Mouse (Mus musculus) liver (tissue): ENCODE measurements around the gene Itgb5.

ENCODE experiments used
- DNase-seq: peaks from one replicate; pipeline ENCODE4 v3.0.0-alpha.2; 2020; ENCODE audit warnings: mixed read lengths

The Itgb5 gene

DNA sequence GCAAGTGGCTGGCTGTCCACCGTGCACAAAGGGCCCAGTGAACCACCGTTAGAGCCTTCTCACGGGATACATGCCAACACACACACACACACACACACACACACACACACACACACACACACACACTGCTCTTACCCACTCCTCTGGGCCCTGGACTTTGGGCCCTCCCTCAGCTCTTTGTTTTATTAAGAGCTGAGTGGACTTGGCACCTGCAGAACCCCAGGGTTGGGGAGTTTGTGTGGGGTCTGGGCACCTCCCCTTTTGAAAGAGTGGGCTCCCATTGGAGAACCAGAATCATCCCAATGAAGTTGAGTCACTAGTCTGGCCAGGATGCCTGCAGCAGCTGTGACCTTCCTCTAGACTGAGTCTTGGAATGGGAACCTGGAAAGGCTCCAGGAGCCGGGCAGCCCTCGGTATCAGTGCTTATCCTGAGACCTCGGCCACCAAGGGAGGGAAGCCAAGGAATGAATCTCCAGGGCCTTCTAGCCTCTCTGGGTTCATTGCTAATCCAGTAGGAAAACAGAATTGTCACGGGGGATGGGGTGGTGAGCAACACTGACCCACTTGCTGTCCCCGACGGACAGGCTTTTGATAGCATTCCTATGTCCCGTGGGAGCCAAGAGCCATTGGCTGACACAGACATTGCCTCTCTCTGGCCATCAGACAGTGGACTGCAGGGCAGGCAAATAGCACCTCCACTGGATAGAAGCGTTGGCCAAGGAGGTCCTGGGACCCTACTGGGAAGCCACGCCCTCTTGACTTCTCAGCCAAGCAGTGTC lies 87.2 kb downstream of the Itgb5 start:
- DNase-seq, result peak; percentile 26

DNA sequence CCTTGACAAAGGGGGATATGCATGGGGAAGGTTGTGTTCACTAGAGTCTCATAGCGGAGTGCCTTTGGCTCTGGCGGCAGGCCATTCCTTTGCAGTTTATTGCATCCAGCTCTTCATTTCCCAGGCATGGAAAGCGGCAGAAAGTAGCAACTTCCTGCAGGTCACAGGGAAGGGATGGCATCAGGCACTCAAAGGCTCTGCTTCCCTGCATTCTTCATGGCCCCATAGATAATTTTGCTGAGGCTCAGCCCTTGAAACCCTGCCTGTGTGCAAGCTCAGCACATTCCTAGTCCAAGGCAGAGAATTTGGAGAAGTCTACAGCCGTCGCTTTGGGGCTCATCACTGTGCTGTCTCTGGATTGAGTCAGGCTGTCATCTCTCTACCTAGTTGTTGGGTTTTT lies 87.9 kb downstream of the Itgb5 start:
- no peak for DNase-seq

DNA sequence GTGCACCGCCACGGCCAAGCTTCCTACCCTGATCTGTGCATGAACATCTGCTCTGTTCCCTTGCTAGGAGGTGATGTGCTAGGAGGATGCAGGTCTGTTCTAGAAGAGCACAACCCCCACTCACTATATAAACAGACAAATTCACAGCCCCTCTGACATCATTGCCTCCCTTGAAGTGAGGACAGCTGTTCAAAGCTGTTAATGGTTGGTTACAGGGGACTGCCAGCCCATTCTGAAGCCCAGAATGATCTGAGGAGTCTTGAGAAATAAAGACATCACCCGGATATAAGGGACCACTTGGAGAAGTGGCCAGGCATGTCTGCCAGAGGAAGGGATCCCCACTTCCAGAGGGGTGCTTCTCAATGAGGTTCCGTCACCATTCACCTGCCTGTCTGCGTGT lies 88.5 kb downstream of the Itgb5 start:
- DNase-seq, result no peak

DNA sequence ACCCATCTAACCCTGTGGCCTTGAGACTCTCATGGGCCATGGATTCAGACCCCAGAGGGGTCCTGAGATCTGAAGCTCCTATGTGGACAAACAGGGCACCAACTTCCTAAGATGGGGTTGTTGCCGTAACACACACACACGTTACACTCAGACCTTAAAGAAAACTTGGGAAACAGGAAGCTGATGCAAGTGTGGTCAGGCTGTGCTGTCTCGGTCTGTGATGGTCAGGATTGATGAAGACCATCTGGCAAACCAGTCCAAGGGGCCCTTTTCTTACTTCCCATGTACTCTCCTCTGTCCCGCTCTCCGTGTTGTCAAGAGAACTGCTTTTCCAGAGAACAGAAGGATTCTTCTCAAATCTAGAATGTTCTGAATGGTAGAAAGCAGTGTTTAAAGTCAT lies 92.0 kb downstream of the Itgb5 start:
- DNase-seq, result no peak

DNA sequence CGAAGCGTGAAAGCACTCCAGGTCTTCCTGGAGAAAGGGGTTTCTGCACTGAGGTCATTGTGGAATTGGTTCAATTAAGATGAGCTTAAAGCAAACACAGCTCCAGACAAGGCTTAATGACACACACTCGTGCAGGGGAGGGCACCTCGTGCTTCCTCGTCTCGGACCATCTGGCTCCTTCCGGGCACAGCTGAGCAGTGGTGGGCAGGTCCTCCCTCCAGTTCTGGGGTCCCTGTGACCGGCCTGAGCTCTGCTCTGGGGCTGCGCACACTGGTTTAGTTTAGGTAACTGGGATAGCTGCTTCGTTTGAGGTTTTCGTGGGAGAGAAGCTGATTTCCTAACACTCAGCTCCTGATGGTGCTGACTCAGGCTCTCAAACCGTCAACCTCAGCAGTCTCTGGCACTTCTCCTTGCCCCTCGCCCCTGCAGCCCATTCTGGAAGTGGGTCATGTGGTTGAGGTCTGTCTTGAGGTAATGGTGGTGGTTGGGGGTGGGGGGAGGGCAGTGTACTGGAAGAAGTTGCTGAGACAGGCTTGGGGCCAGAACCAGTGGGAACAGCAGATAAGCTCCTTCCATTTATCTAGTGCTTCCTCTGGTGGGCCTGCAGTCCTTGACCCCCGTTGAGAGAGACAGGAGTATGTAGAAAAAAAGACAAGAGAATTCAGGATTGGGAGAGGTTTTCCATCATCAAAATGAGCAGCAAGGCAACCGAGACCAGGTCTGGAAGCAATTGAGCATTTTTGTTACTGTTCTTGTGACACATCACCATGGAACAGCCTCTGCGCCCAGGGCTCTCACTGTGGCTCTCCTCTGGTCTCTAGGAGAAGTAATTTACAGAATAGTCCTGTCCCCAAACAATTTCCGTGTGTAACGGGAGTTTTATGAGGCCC lies 92.9 kb downstream of the Itgb5 start:
- peak; percentile 64 for DNase-seq

DNA sequence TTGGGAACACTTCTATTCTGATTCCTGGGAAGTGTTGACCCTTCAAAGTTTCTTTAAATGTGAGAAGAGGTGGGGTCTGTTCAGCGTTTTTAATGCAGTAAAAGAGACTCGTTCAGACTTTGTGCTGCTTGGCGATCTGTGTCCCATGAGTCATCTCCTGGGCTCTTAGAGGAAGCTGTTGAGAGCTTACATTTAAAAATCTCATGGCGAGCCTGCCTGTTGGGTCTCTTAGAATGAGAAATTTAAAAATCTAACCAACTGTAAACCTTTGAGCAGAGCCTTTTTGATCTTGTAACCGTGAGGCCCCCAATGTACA lies 93.5 kb downstream of the Itgb5 start:
- DNase-seq, result no peak

DNA sequence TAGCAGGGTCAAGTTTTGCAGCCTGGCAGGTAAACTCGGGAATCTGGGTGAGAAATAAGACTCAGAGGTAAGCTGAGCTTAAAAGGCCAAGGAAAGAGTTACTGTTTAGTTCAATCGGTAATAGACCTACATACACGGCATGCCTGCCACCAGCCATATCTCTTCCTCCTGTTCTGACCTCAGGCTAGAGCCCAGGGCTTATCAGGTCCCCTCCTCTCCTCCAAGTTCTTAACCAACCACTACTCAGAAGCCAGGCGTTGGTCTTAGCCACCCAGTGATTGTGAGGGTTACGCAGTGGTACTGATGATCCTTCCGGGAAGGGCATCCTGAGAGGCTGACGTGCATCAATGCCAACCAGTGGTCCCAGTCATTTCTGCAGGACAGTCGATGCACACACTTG lies 94.3 kb downstream of the Itgb5 start:
- peak; percentile 55 for DNase-seq

DNA sequence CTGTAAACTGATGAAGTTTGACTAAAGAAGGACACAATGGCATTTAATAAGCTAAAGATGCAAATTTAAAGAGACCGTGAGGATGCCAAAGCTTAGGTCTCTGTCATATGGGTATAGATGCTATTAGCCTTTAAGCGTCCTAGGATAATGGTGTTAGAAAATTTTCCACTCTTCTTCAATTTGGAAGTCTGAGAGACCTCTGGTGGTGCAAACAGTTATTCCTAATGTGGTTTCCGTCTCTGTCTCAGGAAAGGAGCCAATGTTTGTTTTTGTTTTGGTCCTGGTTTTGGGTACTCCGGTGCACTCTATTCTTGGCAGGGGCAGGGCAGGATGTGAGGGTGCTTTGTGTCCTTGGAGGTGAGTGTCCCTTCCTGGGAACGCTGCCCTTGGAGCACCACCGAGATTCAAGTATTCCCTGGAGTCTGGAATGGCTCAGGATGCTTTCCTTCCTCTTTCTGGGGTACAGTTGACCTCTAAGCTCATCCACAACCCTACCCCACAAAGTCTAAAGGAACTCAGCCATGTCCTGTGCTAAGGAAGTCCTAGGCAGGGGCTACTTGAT lies 97.9 kb downstream of the Itgb5 start:
- DNase-seq, result no peak

DNA sequence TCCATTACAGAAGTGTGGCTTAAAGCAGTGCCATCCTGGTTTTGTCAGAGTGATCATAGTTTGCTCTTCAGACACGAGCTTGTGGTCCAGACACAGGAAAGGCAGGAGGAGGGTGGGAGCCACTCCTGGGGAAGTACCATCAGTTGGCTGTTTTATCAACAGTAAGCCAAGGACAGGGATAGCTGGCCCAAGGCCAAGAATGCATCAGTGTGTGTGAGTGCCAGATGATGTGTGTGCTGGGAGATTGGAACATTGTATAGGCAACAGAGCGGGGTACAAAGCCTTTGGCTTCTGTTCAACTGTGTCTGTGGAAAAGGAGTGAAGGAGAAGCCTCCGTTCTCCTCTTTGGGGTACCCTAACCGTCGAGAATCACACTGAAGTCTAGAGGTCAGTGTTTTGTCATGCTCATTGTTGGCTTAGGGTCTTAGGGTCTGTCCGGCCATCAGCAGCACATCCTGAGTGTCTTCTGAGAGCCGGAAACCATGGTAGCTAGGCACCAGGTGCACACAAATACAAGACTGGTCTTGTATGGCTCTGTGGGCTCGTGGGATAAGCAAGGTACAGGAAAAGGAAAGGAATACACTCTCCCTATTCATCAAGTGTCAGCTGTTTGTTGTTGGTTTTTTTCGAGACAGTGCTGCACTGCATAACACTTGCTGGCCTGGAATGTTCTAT lies 99.5 kb downstream of the Itgb5 start:
- DNase-seq, result peak; percentile 38

DNA sequence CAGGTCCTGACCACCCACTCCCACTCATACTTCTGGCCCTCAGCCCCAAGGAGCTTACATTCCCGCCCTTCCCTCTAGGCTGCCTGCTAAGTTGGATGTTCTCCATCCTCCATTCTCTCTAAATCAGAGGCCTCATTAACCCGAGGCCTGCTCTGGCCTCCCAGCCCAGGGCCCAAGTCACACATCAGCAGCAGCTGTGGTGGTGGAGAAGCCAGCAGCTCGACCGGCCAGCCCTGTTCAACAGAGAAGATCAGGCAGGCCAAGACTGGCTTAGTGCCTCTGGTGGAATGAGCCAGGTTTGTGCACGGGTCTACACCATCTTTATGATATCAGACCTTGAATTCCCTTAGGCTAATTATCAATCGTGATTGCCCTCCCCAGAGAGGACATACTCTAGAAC lies 101.3 kb downstream of the Itgb5 start:
- no peak for DNase-seq

DNA sequence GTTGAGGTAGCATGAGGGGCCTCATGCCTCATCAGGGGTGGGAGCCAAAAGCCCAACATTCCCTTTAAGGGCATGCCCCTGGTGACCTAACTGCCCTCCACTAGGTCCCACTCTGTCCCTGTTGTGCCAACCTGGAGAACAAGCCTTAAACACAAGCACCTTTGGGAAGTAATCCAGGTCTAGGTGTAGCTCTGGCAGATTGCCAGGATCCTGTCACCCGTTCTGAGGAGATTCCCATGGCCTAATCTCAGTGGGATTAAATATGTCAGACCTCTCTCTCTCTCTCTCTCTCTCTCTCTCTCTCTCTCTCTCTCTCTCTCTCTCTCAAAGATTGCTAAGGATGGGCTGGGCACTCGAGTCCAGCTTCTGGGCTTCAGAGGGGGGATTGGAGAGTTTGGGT lies 102.2 kb downstream of the Itgb5 start:
- DNase-seq, result no peak

DNA sequence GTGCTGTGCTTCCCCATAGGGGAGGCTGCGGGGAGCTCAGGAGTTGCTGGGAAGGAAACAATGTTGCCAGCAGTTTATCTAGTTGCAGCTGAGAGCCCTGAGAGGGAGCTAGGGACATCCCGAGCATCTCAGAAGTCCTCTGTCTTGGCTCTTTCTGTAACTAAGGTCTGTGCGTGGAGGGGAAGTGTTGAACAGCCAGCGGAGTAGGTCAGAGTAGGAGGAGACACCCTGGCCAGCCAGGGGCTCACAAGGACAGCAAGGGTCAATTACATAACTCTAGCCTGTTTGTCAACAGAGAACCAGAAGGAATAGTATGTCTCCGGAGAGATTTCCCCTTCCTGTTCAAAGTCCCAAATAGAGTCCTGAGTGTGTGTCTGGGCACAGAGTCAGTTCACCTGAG lies 102.7 kb downstream of the Itgb5 start:
- no peak for DNase-seq

DNA sequence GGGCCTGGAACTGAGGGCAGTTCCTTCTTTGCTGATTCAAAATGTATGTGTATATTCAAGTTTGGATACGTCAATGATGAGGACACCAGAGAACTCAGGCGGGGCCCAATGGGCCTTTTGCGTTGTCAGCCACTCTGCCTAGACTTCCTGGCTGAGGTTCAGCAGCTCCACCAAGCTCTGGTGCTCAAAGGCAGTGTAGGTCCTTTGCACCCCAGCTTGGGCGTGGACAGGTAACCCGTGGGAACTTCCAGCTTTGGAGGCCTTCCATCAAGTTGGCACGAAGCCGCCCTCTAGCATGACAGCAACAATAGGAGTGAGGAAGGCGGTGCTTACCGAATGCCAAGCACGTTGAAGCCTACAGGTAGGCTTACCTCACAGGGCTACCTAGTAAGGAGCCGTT lies 103.9 kb downstream of the Itgb5 start:
- DNase-seq, result no peak

DNA sequence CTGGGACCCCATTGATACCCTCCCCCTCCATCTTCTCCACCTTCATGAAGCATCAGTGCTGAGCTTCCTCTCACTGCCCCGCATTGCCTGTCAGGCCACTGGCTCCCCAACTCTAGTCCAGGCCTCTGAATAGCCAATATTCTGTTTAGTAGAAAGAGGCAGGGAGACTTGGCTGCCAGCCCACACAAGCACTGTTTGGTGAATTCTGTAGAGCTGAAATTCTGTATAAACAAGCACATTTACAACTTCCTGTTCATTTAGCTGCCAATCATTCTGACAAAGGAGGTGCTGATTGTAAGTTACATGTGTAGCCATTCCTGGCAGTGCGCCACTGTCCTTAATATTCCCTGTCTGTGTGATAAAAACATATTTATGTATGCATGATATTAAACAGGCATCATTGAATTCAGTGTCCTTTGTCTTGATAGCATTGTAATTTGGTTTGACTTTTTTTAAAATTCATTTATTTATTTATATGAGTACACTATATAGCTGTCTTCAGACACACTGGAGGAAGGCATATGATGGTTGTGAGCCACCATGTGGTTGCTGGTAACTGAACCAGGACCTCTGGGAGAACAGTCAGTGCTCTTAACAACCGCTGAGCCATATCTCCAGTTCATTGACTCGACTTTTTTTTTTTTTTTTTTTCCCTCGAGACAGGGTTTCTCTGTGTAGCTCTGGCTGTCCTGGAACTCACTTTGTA lies 105.4 kb downstream of the Itgb5 start:
- DNase-seq, result no peak

DNA sequence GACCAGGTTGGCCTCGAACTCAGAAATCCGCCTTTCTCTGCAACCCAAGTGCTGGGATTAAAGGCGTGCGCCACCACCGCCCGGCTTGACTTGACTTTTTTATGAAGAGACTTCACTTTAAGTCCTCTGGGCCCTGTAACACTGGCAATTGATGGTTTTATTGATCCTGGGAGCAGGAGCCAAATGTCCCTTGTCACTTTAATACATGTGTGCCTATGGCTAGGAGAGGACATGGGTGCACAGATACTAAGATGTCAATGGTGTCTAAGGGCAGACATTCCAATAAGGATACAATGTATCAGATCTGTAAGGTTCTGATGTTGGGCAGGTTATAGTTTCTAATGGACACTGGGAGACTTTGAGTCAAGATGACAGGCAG lies 105.9 kb downstream of the Itgb5 start:
- no peak for DNase-seq

DNA sequence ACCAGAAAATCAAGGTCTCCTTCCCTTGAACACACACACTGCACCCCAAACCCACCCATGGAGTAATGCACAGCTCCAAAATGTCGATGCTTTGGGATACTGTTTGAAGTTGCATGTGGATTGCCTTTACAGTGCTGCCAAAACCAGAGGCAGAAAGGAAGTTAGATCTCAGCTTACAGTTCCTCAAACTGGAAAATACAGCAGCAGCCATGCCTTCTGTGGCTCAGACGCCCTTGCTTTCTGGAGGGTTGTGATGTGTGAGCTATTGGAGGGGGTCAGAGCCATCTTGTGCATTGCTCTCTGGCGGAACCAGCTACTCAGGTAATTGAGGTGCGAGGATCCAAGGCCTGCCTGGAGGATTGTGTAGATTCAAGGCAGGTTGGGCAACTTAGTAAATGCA lies 107.4 kb downstream of the Itgb5 start:
- no peak for DNase-seq

DNA sequence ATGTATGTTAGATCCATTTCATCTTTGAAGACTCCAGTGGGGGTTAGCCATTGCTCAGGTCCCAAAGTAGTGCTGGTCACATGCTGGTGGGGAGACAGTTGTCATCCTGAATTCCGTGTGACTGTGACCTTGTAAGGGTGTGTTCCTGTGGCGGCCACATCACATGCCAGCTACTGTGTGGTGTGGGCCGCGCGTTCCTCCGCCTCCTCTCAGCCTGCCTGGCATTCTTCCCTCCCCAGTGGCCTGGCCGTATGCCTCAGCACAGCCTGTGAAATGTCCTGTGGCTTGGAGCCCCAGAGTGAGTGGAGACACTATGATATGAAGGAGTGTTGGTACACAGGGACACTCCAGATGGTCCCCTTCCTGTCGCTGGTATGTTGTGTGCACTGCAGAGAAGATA lies 108.1 kb downstream of the Itgb5 start:
- no peak for DNase-seq

DNA sequence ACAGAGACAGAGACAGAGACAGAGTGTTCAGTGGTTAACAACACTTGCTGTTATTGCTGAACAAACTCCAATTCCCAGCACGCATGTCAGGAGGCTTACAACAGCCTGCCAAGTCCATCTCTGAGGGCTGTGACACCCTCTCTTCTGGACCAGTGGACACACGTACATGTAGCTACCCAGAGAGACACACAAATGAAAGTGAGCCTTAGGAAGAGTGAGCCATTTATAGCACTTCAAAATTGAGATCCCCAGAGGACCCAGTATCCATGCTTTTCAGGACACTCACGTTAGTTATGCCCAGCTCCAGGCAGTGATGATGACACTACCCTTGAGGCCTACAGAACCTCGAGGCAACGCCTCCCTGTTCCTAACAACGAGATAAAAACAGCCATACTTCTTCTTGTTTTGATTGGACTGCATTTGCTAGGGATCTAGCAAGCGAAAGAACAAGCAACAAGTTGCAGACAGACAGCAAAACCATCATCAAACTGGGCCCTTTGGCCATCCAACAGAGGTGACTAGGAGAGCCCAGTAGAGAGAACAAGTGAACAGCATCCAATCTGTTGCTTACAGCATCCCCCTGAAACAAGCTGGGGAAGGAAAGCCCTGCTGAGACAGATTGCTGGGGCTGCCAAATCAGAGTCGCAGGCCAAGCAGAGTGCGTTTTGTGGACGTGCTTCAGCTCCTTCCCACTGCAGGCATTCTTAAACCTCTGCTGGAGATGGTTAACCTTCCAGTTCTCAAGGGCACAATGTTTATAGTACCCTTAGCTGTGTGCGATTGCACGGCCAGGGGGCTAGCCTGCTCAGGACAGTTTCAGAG lies 109.1 kb downstream of the Itgb5 start:
- DNase-seq, result no peak

DNA sequence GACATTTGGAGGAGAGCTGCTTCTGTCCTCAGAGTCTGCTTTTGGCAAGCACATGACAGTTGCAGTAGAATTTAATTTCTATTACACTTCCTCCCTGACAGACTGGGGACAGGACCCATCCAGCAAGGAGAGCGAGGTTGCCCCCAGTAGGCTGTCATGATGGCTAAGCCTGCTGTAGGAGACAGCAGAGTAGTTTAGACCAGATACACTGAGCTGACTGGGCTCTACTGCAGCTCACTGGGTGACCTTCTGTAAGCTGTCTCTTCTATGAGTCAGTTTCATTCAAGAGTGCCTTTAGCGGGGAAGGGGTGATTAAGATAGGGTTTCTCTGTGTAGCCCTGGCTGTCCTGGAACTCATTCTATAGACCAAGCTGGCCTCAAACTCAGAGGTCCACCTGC lies 109.7 kb downstream of the Itgb5 start:
- no peak for DNase-seq

DNA sequence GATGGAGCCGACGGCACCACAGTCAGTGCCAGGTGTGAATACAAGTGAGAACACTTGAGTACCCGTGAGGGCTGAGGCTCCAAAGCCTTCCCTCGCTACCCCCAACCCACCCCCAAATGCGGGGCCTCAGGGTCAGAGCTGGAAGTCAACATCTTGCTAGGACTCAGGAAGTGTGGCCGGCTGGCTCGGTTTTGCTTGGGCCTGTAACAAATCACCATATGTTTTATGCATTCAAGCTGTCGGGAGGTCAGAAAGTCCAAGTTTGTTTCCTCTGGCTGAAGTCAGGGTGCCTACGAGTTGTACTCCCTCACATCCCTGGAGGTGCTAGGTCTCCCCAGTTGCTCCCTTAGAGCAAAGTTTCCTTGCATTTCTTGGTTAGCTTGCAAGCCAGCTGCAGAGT lies 110.2 kb downstream of the Itgb5 start:
- no peak for DNase-seq

DNA sequence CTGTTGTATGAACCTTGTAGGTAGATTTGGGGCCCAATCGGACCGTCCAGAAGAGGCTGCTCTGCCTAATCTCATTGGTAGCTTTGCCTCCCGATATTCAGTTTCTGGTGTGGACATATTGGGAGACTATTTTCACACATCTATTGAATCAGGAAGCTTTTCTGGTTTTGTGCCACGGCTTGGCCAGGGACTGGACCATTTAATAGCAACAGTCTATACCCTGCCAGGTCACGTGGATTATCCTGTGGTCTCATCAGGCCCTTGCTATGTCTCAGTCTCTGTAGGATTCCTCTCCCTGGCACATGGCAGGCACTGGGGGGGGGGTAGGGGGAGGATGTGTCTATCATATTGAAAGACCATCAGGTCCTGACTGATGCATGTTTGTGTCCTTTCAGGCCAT lies 110.6 kb downstream of the Itgb5 start:
- DNase-seq, result no peak

DNA sequence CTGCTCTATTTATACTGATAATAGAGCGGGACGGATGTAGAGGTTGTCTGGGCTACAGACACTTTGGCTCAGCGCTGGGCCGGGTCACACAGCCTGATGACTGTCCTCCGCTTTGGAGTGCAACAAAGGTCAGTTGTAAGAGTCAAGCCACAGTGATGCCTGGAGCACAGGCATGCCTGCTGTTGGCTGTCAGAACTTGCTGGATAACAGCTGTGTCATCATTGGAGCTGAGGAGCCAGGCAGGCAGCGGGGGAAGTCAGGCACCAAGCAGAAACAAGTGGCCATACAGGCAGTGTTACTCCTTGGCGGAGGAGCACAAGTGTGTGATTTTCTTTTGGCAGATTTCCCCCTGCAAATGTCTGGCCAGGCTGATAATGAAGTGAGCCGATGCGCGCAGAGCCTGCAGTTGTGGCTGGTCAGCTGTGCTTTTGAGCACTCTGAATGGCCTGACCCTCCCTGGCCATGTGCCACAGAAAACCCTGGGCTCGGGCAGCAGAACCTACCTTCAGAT lies 111.9 kb downstream of the Itgb5 start:
- peak; percentile 30 for DNase-seq
